Mouse (Mus musculus) left cerebral cortex, adult 2 months (tissue): ENCODE data around the gene Tsks. TPM values are rescaled to one million over a fixed set of nuclear protein-coding genes. Genes with fewer than 3 reads are reported as not detected.
A peak's percentile ranks its signal among the peaks of the same experiment; 100 is the strongest.

Experiments used
- DNase-seq, 2 experiments: peaks; one replicate each; pipeline ENCODE4 v3.0.0; 2021 to 2022; ENCODE audit warnings: low spot score in 2 of 2, mixed read lengths in 1 of 2; ENCODE audit errors: extremely low spot score in 1 of 2
- H3K27ac ChIP-seq: fragments of 200-600 bp; 2 replicates; pipeline ENCODE4 v1.8.1; 2022
- H3K4me3 ChIP-seq: fragments of 200-600 bp; 2 replicates; pipeline ENCODE4 v1.8.1; 2022
- CTCF ChIP-seq: fragments of 200-600 bp; IDR thresholded peaks from 2 replicates; pipeline ENCODE4 v1.8.1; 2022; ENCODE audit warnings: antibody characterized with exemption, mild to moderate bottlenecking, moderate library complexity
- intact Hi-C: fragments of 180-260 bp; cut with DNase I; formaldehyde crosslinking; loops from one replicate; pipeline ENCODE4 v1.15.1; 2025
- total RNA-seq, 2 experiments: library from RNA; stranded (reverse); gene quantifications; 2 replicates each; pipeline ENCODE4 v1.2.3; 2021

The Tsks gene
- total RNA-seq, 2 experiments from 2014 or later, result 2.8 to 3.0 TPM

DNA sequence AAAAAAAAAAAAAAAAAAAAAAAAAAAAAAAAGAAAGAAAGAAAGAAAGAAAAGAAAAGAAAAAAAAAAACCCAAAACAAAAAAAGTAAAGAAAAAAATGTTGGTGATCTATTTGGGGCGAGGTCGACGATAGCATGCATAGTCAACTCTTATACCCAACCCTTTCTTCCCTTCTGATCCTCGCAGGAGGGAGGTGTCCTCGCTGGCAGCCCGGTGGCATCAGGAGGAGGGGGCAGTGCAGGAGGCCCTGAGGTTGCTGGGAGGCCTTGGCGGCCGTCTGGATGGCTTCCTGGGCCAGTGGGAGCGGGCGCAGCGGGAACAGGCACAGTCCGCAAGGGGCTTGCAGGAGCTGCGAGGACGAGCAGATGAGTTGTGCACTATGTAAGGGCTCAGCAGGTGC is 10.6 kb downstream of the Tsks start:
- intact Hi-C loops, result no loop called here
- DNase-seq, result no peak
- TF ChIP-seq CTCF, result no peak
- Histone ChIP-seq H3K4me3 (no peak overlapping the region), H3K27ac (no peak overlapping the region)

DNA sequence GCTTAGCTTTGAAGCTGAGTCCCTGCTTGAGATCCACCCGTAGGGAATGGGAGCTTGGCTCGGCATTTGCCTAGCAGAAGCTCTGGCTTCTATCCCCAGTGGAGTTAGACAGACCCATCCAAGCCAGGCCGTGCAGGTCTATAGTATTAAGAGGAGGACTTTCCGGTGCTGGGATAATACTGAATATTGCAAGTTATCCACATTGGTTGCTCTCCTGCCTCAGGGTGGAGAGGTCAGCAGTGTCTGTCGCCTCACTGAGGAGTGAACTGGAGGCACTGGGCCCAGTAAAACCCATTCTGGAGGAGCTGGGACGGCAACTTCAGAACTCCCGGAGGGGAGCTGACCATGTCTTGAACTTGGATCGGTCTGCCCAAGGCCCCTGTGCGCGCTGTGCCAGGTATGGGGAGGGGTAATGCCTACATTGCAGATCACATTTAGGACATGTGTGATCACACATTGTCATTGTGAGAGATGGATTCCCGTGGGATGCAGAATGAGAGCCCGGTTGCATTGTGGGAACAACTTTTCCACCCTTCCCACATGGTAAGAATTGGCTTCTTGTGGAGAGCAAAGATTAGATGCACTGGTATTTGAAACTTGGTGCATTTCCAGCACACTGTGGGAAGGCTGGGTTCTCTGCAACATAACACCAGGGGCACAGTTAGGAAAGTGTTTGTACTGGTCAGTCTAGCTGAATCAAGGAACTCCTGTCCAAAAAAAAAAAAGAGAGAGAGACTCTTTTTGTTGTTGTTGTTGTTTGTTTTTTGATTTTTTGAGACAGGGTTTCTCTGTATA is 11.3 kb downstream of the Tsks start:
- intact Hi-C loops, result no loop called here
- Histone ChIP-seq H3K4me3 (no peak overlapping the region), H3K27ac (no peak overlapping the region)
- TF ChIP-seq CTCF, result no peak
- DNase-seq, result peak in 1 of 2 experiments; percentile 7

- intact Hi-C loops, result loop anchor here (5.0 kb wide), 2 partner anchors 33 to 53 kb away; no protein-coding TSS in a partner anchor
- peak; percentile 66 for TF ChIP-seq CTCF
- DNase-seq, result peak in 1 of 2 experiments; percentile 6
- no peak overlapping the region for H3K27ac ChIP-seq
- H3K4me3 ChIP-seq, result no peak overlapping the region
These were observed 12.6 kb downstream of the Tsks start for GRCm38 (mm10) chr7:44955628-44956027.

- intact Hi-C loops, result loop anchor here (5.0 kb wide), 2 partner anchors 34 to 54 kb away; no protein-coding TSS in a partner anchor
- no peak for TF ChIP-seq CTCF
- no peak overlapping the region for H3K27ac ChIP-seq
- DNase-seq, result peak in 1 of 2 experiments; percentile 5
- H3K4me3 ChIP-seq, result no peak overlapping the region
These were observed 13.3 kb downstream of the Tsks start for GRCm38 (mm10) chr7:44956266-44956665.

GRCm38 (mm10) chr7:44957183-44957835 is 14.3 kb downstream of the Tsks start:
- TF ChIP-seq CTCF, result no peak
- intact Hi-C loops, result loop anchor here (5.0 kb wide), 2 partner anchors 35 to 55 kb away; no protein-coding TSS in a partner anchor
- H3K27ac ChIP-seq, result no peak overlapping the region
- DNase-seq, result peak in 1 of 2 experiments; percentile 8
- no peak overlapping the region for H3K4me3 ChIP-seq

DNA sequence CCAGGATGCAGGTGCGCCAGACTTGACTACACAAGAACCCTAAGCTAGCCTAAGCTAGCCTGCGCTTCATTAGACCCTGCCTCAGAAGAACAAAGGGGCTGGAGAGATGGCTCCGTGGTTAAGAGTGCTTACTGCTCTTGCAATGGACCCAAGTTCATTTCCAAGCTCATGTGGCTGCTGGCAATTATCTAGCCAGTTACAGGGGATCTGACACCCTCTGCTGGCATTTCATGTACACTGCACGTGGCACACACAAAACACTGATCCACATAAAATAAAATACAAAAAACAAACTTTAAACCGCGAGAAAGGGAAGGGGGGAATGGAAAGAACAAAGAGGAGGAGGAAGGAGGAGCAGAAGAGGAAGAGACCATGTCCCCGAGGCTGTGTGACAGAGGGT is 15.2 kb downstream of the Tsks start:
- intact Hi-C loops, result loop anchor here (5.0 kb wide), 2 partner anchors 36 to 56 kb away; no protein-coding TSS in a partner anchor
- TF ChIP-seq CTCF, result peak; percentile 83
- Histone ChIP-seq H3K4me3 (no peak overlapping the region), H3K27ac (no peak overlapping the region)
- peak in 1 of 2 experiments; percentile 31 for DNase-seq

DNA sequence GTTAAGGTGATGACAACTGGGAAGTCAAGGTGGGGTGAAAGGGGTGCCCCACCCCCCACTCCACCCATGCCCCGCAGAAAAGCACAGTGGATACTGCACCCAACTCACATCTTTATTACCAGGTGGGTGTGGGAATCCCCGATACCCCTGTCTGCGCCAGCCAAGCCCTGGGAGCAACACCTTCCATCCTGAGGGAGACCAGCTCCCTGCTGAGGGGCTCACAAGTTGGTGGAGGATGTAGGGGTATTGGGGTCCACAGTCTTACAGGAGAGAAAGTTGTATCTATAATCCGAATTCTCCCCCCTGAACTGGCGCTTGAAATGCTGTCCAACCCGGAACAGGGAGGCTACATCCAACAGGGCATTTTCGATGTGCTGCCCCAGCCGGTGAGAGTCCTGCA is 16.3 kb downstream of the Tsks start:
- no peak overlapping the region for H3K27ac ChIP-seq
- TF ChIP-seq CTCF, result no peak
- intact Hi-C loops, result loop anchor here (5.0 kb wide), 2 partner anchors 37 to 57 kb away; no protein-coding TSS in a partner anchor
- peak in 1 of 2 experiments; percentile 6 for DNase-seq
- H3K4me3 ChIP-seq, result no peak overlapping the region

DNA sequence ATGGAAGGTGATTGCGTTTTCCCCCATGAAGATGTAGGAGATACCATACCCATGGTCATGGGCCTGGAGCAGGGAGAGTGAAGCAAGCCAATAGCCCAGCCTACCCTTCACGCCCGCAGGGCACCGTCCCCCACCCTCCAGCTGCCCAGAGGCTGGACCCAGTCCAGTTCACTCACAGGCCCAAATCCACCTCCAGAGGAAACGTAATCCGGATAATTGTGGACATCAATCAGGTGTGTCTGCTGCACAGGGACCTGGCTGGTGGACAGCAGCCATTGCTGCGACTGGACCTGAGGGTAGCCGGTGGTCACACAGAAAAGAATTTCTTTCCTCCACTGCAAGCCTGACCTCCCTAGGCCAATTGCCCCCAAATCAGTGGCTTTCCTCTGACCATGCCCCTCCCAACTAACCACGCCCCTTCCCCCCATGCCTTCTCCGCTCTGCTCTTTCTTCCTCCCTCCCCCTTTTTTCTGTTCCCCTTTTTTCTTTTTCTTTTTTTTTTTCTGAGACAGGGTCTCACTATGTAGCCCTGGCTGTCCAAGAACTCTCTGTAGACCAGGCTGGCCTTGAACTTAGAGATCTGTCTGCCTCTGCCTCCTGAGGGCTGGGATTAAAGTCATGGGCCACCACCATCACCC is 17.0 kb downstream of the Tsks start:
- no peak for TF ChIP-seq CTCF
- H3K27ac ChIP-seq, result no peak overlapping the region
- no peak overlapping the region for H3K4me3 ChIP-seq
- DNase-seq, result peak in 1 of 2 experiments; percentile 6
- intact Hi-C loops, result loop anchor here (5.0 kb wide), 2 partner anchors 38 to 58 kb away; no protein-coding TSS in a partner anchor

GRCm38 (mm10) chr7:44960512-44960910 is 17.5 kb downstream of the Tsks start:
- TF ChIP-seq CTCF, result no peak
- intact Hi-C loops, result no loop called here
- Histone ChIP-seq H3K4me3 (no peak overlapping the region), H3K27ac (no peak overlapping the region)
- DNase-seq, result peak in 1 of 2 experiments; percentile 6

DNA sequence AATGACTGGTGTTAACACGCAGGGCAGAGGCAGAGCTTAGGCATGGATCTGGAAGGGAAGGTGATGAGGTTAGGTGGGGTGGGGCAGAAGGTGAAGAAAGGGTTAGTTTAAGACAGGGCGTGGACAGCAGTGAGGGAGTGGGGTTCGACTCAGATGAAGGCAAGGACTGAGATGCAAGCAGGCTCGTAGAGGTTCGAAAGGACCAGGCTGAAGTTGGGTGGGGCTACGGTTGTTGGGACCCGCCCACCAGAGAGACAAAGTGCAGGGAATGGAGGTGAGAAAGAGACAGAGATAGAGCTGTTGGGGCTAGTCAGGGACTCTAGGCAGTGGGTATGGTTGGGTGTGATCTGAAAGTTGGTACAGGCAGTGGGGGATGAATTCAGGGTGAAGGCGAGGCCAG is 19.3 kb downstream of the Tsks start:
- Histone ChIP-seq H3K27ac (no peak overlapping the region), H3K4me3 (no peak overlapping the region)
- no peak for DNase-seq
- no peak for TF ChIP-seq CTCF
- intact Hi-C loops, result no loop called here

GRCm38 (mm10) chr7:44962831-44963230 is 19.8 kb downstream of the Tsks start:
- no peak overlapping the region for H3K27ac ChIP-seq
- DNase-seq, result no peak
- intact Hi-C loops, result no loop called here
- H3K4me3 ChIP-seq, result no peak overlapping the region
- no peak for TF ChIP-seq CTCF

- DNase-seq, result no peak
- Histone ChIP-seq H3K4me3 (no peak overlapping the region), H3K27ac (no peak overlapping the region)
- intact Hi-C loops, result no loop called here
- TF ChIP-seq CTCF, result no peak
These were observed 22.0 kb downstream of the Tsks start for GRCm38 (mm10) chr7:44964990-44965389.
